25 mouse cellular contexts compared by ENCODE assay signal in genomic region chr6:63532901-63533300, GRCm38 (mm10).
DNase-seq lines count a peak whose midpoint lies in the region; ATAC-seq lines count a peak whose summit lies in the region.
"Had no signal": no experiment of that assay in that cellular context is flagged by ENCODE, and none has a peak within 500 bp of the region (broad histone marks: within the 10 kb centered on the region; RNA-seq: fewer than 3 reads in every experiment).

No protein-coding gene starts in this region.

- no peaks in the 10 kb centered on the region for H3K36me3 ChIP-seq in liver, embryonic 11.5 days (ENCODE audit: control insufficient read depth, insufficient read depth, low read length)
- H3K36me3 ChIP-seq: embryonic facial prominence, embryonic 10.5 days; embryonic facial prominence, embryonic 13.5 days; forebrain, embryonic 12.5 days; forebrain, embryonic 15.5 days; heart, embryonic 12.5 days; heart, embryonic 15.5 days; hindbrain, embryonic 10.5 days had no signal

- H3K4me3 ChIP-seq in liver, embryonic 11.5 days (ENCODE audit: low read depth, low read length): no peak overlapping the region
- H3K4me3 ChIP-seq: embryonic facial prominence, embryonic 10.5 days; embryonic facial prominence, embryonic 13.5 days; erythroblast, embryonic 14.5 days; forebrain, embryonic 12.5 days; forebrain, embryonic 15.5 days; heart, embryonic 12.5 days; heart, embryonic 15.5 days; hindbrain, embryonic 10.5 days had no signal

- no peak overlapping the region for H3K4me2 ChIP-seq in liver, embryonic 11.5 days
- H3K4me2 ChIP-seq: embryonic facial prominence, embryonic 13.5 days; forebrain, embryonic 12.5 days; forebrain, embryonic 15.5 days; heart, embryonic 12.5 days; heart, embryonic 15.5 days; hindbrain, embryonic 14.5 days had no signal

- H3K9me3 ChIP-seq in liver, embryonic 11.5 days (ENCODE audit: control insufficient read depth, low read length): no peaks in the 10 kb centered on the region
- H3K9me3 ChIP-seq: embryonic facial prominence, embryonic 10.5 days; embryonic facial prominence, embryonic 13.5 days; forebrain, embryonic 12.5 days; forebrain, embryonic 15.5 days; heart, embryonic 12.5 days; heart, embryonic 15.5 days; hindbrain, embryonic 10.5 days had no signal

- no peaks in the 10 kb centered on the region for H3K4me1 ChIP-seq in liver, embryonic 11.5 days (replicated peaks; ENCODE audit: control insufficient read depth, insufficient read depth, low read length)
- H3K4me1 ChIP-seq: embryonic facial prominence, embryonic 10.5 days; embryonic facial prominence, embryonic 13.5 days; forebrain, embryonic 12.5 days; forebrain, embryonic 15.5 days; heart, embryonic 12.5 days; heart, embryonic 15.5 days; hindbrain, embryonic 10.5 days had no signal

- H3K27me3 ChIP-seq in liver, embryonic 11.5 days (replicated peaks; ENCODE audit: control insufficient read depth, insufficient read depth, low read length): no peaks in the 10 kb centered on the region
- H3K27me3 ChIP-seq: embryonic facial prominence, embryonic 13.5 days; forebrain, embryonic 12.5 days; forebrain, embryonic 15.5 days; heart, embryonic 12.5 days; heart, embryonic 15.5 days had no signal

- DNase-seq in cerebellum, postnatal 25 days: peak; percentile 10 to 26
- peak; percentile 3 to 24 for DNase-seq in layer of hippocampus, postnatal 14 days (ENCODE audit: low spot score in 2 of 2)
- no peak for DNase-seq in layer of hippocampus, adult 8-10 months (ENCODE audit: low spot score in 2 of 2)
- DNase-seq in brain, adult 2 months (ENCODE audit: low read depth, low spot score): peak; percentile 10
- DNase-seq in liver, embryonic 11.5 days (ENCODE audit: low spot score): no peak
- DNase-seq: adrenal gland, adult 2 months; adrenal gland, postnatal 14 days; cerebellum, adult 2 months; cerebellum, postnatal 36 days; embryo, embryonic 11 days; gastrocnemius, postnatal 25 days; heart, adult 18-20 months; heart, postnatal 10 days; heart, postnatal 36 days had no signal

- H3K9ac ChIP-seq in liver, embryonic 11.5 days (ENCODE audit: low read depth, low read length): no peak overlapping the region
- H3K9ac ChIP-seq: embryonic facial prominence, embryonic 13.5 days; forebrain, embryonic 12.5 days; forebrain, embryonic 15.5 days; heart, embryonic 12.5 days; heart, embryonic 15.5 days; hindbrain, embryonic 14.5 days had no signal

- H3K27ac ChIP-seq in liver, embryonic 11.5 days (ENCODE audit: low read depth, low read length): no peak overlapping the region
- H3K27ac ChIP-seq: embryonic facial prominence, embryonic 10.5 days; embryonic facial prominence, embryonic 13.5 days; forebrain, embryonic 12.5 days; forebrain, embryonic 15.5 days; heart, embryonic 15.5 days; hindbrain, embryonic 10.5 days; hindbrain, embryonic 14.5 days had no signal

- no peak for ATAC-seq in cerebellum, adult (ENCODE audit: insufficient number of reproducible peaks, low FRiP score, low TSS enrichment)
- ATAC-seq in liver, embryonic 11.5 days (replicated peaks; ENCODE audit: low FRiP score): no peak
- ATAC-seq: CD4-positive, CD25-positive, alpha-beta regulatory T cell, adult 4 months; forebrain, embryonic 15.5 days had no signal

Comparison
In these comparisons a context has a peak if more than half of its experiments do, and no peak if none do; other contexts are left out.
1. DNase-seq: peak in cerebellum, postnatal 25 days (2 of 2), layer of hippocampus, postnatal 14 days (2 of 2) and brain, adult 2 months (single experiment); none in layer of hippocampus, adult 8-10 months (0 of 2) and liver, embryonic 11.5 days (single experiment).